Mouse (Mus musculus) hindbrain, postnatal 0 days (tissue): Measurements from ENCODE around the gene Jak3. TPM values are rescaled to one million over a fixed set of nuclear protein-coding genes. Genes with fewer than 3 reads are reported as not detected.

Source experiments
- ATAC-seq: fragments of 200-750 bp; cut with Nextera tagmentation; 2 replicates; pipeline ENCODE4 v1.8.0; 2017; ENCODE audit warnings: mild to moderate bottlenecking, moderate TSS enrichment, moderate library complexity
- DNase-seq: peaks from one replicate; pipeline ENCODE4 v3.0.0-alpha.2; 2015; ENCODE audit warnings: low spot score
- H3K27ac ChIP-seq: fragments of 300-500 bp; sonication (generic); 2 replicates; pipeline ENCODE4 v1.5.1; 2014; ENCODE audit warnings: mild to moderate bottlenecking
- H3K27me3 ChIP-seq: fragments of 300-500 bp; sonication (generic); 2 replicates; pipeline ENCODE4 v1.6.1; 2014; ENCODE audit warnings: low read length, mixed read lengths; ENCODE audit not compliant: insufficient read depth
- H3K36me3 ChIP-seq: fragments of 300-500 bp; sonication (generic); 2 replicates; pipeline ENCODE4 v1.6.1; 2014; ENCODE audit warnings: low read length, mixed read lengths; ENCODE audit not compliant: insufficient read depth
- H3K4me1 ChIP-seq: fragments of 300-500 bp; sonication (generic); 2 replicates; pipeline ENCODE4 v1.6.1; 2014; ENCODE audit warnings: antibody characterized with exemption, low read length, mixed read lengths; ENCODE audit not compliant: insufficient read depth
- H3K4me2 ChIP-seq: fragments of 300-500 bp; sonication (generic); 2 replicates; pipeline ENCODE4 v1.6.1; 2014; ENCODE audit warnings: low read depth, mild to moderate bottlenecking, low read length, moderate library complexity, mixed read lengths
- H3K4me3 ChIP-seq: fragments of 300-500 bp; sonication (generic); 2 replicates; pipeline ENCODE4 v1.5.1; 2014; ENCODE audit warnings: low read length
- H3K9ac ChIP-seq: fragments of 300-500 bp; sonication (generic); replicated peaks from 2 replicates; pipeline ENCODE4 v1.6.1; 2014; ENCODE audit warnings: mild to moderate bottlenecking, low read length, moderate library complexity, mixed read lengths
- H3K9me3 ChIP-seq: fragments of 300-500 bp; sonication (generic); 2 replicates; pipeline ENCODE4 v1.6.1; 2016; ENCODE audit warnings: low read length, mixed read lengths
- CTCF ChIP-seq: IDR thresholded peaks from 2 replicates; pipeline ENCODE4 v1.5.1; 2016; ENCODE audit warnings: antibody characterized with exemption, control low read depth, low read depth
- WGBS: fragments of 180-500 bp; shearing (Covaris S2); extraction: QIAGEN DNeasy Blood & Tissue Kit; methylation state at CpG from one replicate; pipeline ENCODE4 v1.1.7; 2014; 5-methylcytosine and 5-hydroxymethylcytosine counted together
- polyA plus RNA-seq: library from polyadenylated mRNA; unstranded; fragments of >200 nt; fragmentation: Nextera tagmentation; extraction: Ambion mirVana; gene quantifications from 2 replicates; pipeline ENCODE4 v1.2.1, GENCODE M21; 2015
- total RNA-seq: library from RNA; depleted of rRNA; stranded (reverse); fragments of >200 nt; gene quantifications from 2 replicates; pipeline ENCODE4 v1.2.3, GENCODE M21; 2014

Jak3 gene
- total and polyA plus RNA-seq, 2 experiments from 2014 or later: 7.4 to 15.3 TPM

GRCm38 (mm10) chr8:71671549-71671965, 4.5 kb upstream of the Jak3 start, which contains the start of gene Unc13a:
Unc13a (minus strand) TSS chr8:71671757.
- DNase-seq (peak; percentile 96), ATAC-seq (peak; percentile 73)
- peak within 1 kb of the TSS; percentile 86 for H3K4me3 ChIP-seq
- no peaks in the 10 kb centered on the region for H3K27me3 ChIP-seq
- H3K4me2 ChIP-seq: peak within 1 kb of the TSS; percentile 58
- peak within 1 kb of the TSS; percentile 72 for H3K9ac ChIP-seq
- H3K36me3 ChIP-seq: no peaks in the 10 kb centered on the region
- peaks cover 27% of the 10 kb centered on the region for H3K4me1 ChIP-seq
- no peaks in the 10 kb centered on the region for H3K9me3 ChIP-seq
- under 1% methylated on average over 42 of the region's 42 CpGs for WGBS
- H3K27ac ChIP-seq: peak within 1 kb of the TSS; percentile 91
- no peak for TF ChIP-seq CTCF

- DNase-seq (no peak), ATAC-seq (no peak)
- 54% methylated on average over 6 of the region's 6 CpGs for WGBS
Observed at GRCm38 (mm10) chr8:71672168-71672735, 3.8 kb upstream of the Jak3 start.

GRCm38 (mm10) chr8:71674071-71674470, 2.0 kb upstream of the Jak3 start:
- 56% methylated on average over 2 of the region's 2 CpGs for WGBS
- no peak for ATAC-seq

More at GRCm38 (mm10) chr8:71672168-71672735, 3.8 kb upstream of the Jak3 start:
- peak overlapping the region; percentile 91 for H3K27ac ChIP-seq
- H3K36me3 ChIP-seq: no peaks in the 10 kb centered on the region
- H3K27me3 ChIP-seq: no peaks in the 10 kb centered on the region
- H3K4me1 ChIP-seq: peaks cover 27% of the 10 kb centered on the region
- peak overlapping the region; percentile 72 for H3K9ac ChIP-seq
- H3K9me3 ChIP-seq: no peaks in the 10 kb centered on the region
- no peak for TF ChIP-seq CTCF
- H3K4me2 ChIP-seq: peak overlapping the region; percentile 58
- H3K4me3 ChIP-seq: peak overlapping the region; percentile 86

GRCm38 (mm10) chr8:71675456-71676019, 558 bp upstream of the Jak3 start:
- peak overlapping the region; percentile 63 for H3K4me3 ChIP-seq
- peaks cover 15% of the 10 kb centered on the region for H3K4me1 ChIP-seq
- peaks cover 22% of the 10 kb centered on the region; the same call in 1 of the 2 replicates for H3K27me3 ChIP-seq
- DNase-seq (no peak), ATAC-seq (no peak)
- H3K9me3 ChIP-seq: no peaks in the 10 kb centered on the region
- WGBS: 32% methylated on average over 9 of the region's 9 CpGs
- peak overlapping the region; percentile 78 for H3K27ac ChIP-seq
- no peak for TF ChIP-seq CTCF
- peak overlapping the region; percentile 69 for H3K9ac ChIP-seq
- H3K4me2 ChIP-seq: peak overlapping the region; percentile 90
- no peaks in the 10 kb centered on the region for H3K36me3 ChIP-seq

More at GRCm38 (mm10) chr8:71674071-71674470, 2.0 kb upstream of the Jak3 start:
- DNase-seq: no peak
- no peak overlapping the region for H3K27ac ChIP-seq
- peaks cover 15% of the 10 kb centered on the region for H3K4me1 ChIP-seq
- no peak for TF ChIP-seq CTCF
- H3K9me3 ChIP-seq: no peaks in the 10 kb centered on the region
- H3K27me3 ChIP-seq: peaks cover 15% of the 10 kb centered on the region; the same call in 1 of the 2 replicates
- no peaks in the 10 kb centered on the region for H3K36me3 ChIP-seq
- no peak overlapping the region for H3K4me3 ChIP-seq
- no peak overlapping the region for H3K4me2 ChIP-seq
- no peak overlapping the region for H3K9ac ChIP-seq

- no peak for ATAC-seq
- H3K9ac ChIP-seq: peak overlapping the region; percentile 69; the same call in 1 of the 2 replicates
- peak overlapping the region; percentile 90 for H3K4me2 ChIP-seq
- 0 out of 2 replicates have a peak overlapping the region, but pooled peaks have one; percentile 78 for H3K27ac ChIP-seq
- peaks cover 35% of the 10 kb centered on the region for H3K27me3 ChIP-seq
- no peaks in the 10 kb centered on the region for H3K36me3 ChIP-seq
- TF ChIP-seq CTCF: no peak
- 58% methylated on average over 9 of the region's 9 CpGs for WGBS
- peak overlapping the region; percentile 63 for H3K4me3 ChIP-seq
- peaks cover 14% of the 10 kb centered on the region for H3K4me1 ChIP-seq
- DNase-seq: no peak
- no peaks in the 10 kb centered on the region for H3K9me3 ChIP-seq
Observed at GRCm38 (mm10) chr8:71676803-71677202, 707 bp downstream of the Jak3 start.

- Histone ChIP-seq H3K4me1 (peaks cover 10% of the 10 kb centered on the region), H3K36me3 (no peaks in the 10 kb centered on the region), H3K27ac (no peak overlapping the region), H3K9me3 (no peaks in the 10 kb centered on the region), H3K4me2 (no peak overlapping the region), H3K27me3 (peaks cover 42% of the 10 kb centered on the region), H3K9ac (no peak overlapping the region), H3K4me3 (no peak overlapping the region)
- ATAC-seq: no peak
- TF ChIP-seq CTCF: no peak
- no peak for DNase-seq
Observed at GRCm38 (mm10) chr8:71677555-71677954, 1.5 kb downstream of the Jak3 start.

GRCm38 (mm10) chr8:71678216-71678615, 2.1 kb downstream of the Jak3 start:
- 66% methylated on average over 4 of the region's 4 CpGs for WGBS
- ATAC-seq: no peak; the same call in 1 of the 2 replicates
- no peak for DNase-seq
- no peaks in the 10 kb centered on the region for H3K36me3 ChIP-seq
- H3K4me2 ChIP-seq: no peak overlapping the region
- peaks cover 48% of the 10 kb centered on the region for H3K27me3 ChIP-seq
- H3K9me3 ChIP-seq: no peaks in the 10 kb centered on the region
- TF ChIP-seq CTCF: no peak
- H3K4me1 ChIP-seq: peaks cover 10% of the 10 kb centered on the region
- no peak overlapping the region for H3K9ac ChIP-seq
- no peak overlapping the region for H3K27ac ChIP-seq
- no peak overlapping the region for H3K4me3 ChIP-seq
